Mouse (Mus musculus) kidney, adult 2 months (tissue): ENCODE data around the gene Celf2.

ENCODE experiments used
- CTCF ChIP-seq: fragments of 200-500 bp; conservative IDR thresholded peaks from 2 replicates; pipeline ENCODE4 v1.5.1; 2011; ENCODE audit warnings: low read depth, mild to moderate bottlenecking, control low read depth, low read length, moderate library complexity, mixed read lengths; ENCODE audit not compliant: insufficient read depth, insufficient read length
- POLR2A ChIP-seq: fragments of 200-500 bp; IDR thresholded peaks from one replicate; pipeline ENCODE4 v1.6.1; 2011; ENCODE audit warnings: low read depth, low read length, control low read depth

DNA sequence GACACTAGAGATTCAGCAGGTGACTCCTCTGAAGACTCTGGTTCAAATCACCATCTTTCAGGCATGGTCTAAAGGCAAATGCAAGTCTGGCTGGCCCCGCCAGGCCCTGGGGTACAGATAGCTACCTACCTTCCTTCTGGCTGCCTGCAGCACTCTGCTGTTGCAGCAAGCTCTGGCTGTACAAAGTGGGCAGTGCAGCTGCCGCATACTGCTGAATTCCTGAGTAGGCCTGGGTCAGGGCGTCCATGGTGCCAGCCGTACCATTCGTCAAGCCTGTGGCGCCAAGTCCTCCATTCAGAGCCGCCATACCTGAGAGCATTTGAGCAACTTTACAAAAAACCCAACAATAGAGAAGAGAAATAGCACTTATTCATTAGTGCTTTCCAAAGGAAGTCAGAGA, 955.7 kb downstream of the Celf2 start:
- TF ChIP-seq CTCF = no peak
- TF ChIP-seq POLR2A = no peak
